Mouse (Mus musculus) kidney, embryonic 14.5 days (tissue): ENCODE measurements around the gene Gpx2. TPM values are rescaled to one million over a fixed set of nuclear protein-coding genes. Genes with fewer than 3 reads are reported as not detected.
A peak's percentile ranks its signal among the peaks of the same experiment; 100 is the strongest.

Source experiments
- ATAC-seq: fragments of 200-750 bp; cut with Nextera tagmentation; 2 replicates; pipeline ENCODE4 v1.8.0; 2017; ENCODE audit warnings: moderate number of reproducible peaks, mild to moderate bottlenecking, moderate TSS enrichment, moderate library complexity; ENCODE audit not compliant: low FRiP score, low TSS enrichment
- H3K27ac ChIP-seq: fragments of 300-500 bp; sonication (generic); 2 replicates; pipeline ENCODE4 v1.5.1; 2014; ENCODE audit warnings: low read depth, mild to moderate bottlenecking, low read length, moderate library complexity, mixed read lengths
- H3K27me3 ChIP-seq: fragments of 300-500 bp; sonication (generic); 2 replicates; pipeline ENCODE4 v1.6.1; 2014; ENCODE audit warnings: mild to moderate bottlenecking, low read length; ENCODE audit not compliant: control insufficient read depth, insufficient read depth
- H3K36me3 ChIP-seq: fragments of 300-500 bp; sonication (generic); 2 replicates; pipeline ENCODE4 v1.6.1; 2014; ENCODE audit warnings: low read length, mixed read lengths; ENCODE audit not compliant: control insufficient read depth, insufficient read depth
- H3K4me1 ChIP-seq: fragments of 300-500 bp; sonication (generic); 2 replicates; pipeline ENCODE4 v1.6.1; 2014; ENCODE audit warnings: low read length, mixed read lengths; ENCODE audit not compliant: control insufficient read depth, insufficient read depth
- H3K4me2 ChIP-seq: fragments of 300-500 bp; sonication (generic); replicated peaks from 2 replicates; pipeline ENCODE4 v1.6.1; 2014; ENCODE audit warnings: low read depth, mild to moderate bottlenecking, low read length
- H3K4me3 ChIP-seq: fragments of 300-500 bp; sonication (generic); 2 replicates; pipeline ENCODE4 v1.5.1; 2014; ENCODE audit warnings: mild to moderate bottlenecking, low read length
- H3K9ac ChIP-seq: fragments of 300-500 bp; sonication (generic); 2 replicates; pipeline ENCODE4 v1.6.1; 2014; ENCODE audit warnings: low read depth, mild to moderate bottlenecking, low read length, moderate library complexity
- H3K9me3 ChIP-seq: fragments of 300-500 bp; sonication (generic); 2 replicates; pipeline ENCODE4 v1.6.1; 2016; ENCODE audit warnings: low read length; ENCODE audit not compliant: control insufficient read depth
- WGBS: fragments of 180-500 bp; shearing (Covaris S2); extraction: QIAGEN DNeasy Blood & Tissue Kit; methylation state at CpG from one replicate; pipeline ENCODE4 v1.1.7; 2014; 5-methylcytosine and 5-hydroxymethylcytosine counted together
- polyA plus RNA-seq: library from polyadenylated mRNA; unstranded; fragments of >200 nt; fragmentation: Nextera tagmentation; extraction: Ambion mirVana; gene quantifications from 2 replicates; pipeline ENCODE4 v1.2.1, GENCODE M21; 2014

The Gpx2 gene
- polyA plus RNA-seq, 1 experiment from 2014 or later: not detected

GRCm38 (mm10) chr12:76813543-76813942 is 18.2 kb upstream of the Gpx2 start:
- Histone ChIP-seq H3K4me3 (no peak overlapping the region), H3K36me3 (no peaks in the 10 kb centered on the region), H3K9ac (no peak overlapping the region), H3K27ac (no peak overlapping the region), H3K9me3 (no peaks in the 10 kb centered on the region), H3K4me2 (no peak overlapping the region), H3K4me1 (no peaks in the 10 kb centered on the region), H3K27me3 (no peaks in the 10 kb centered on the region)
- no peak for ATAC-seq
- WGBS: 70% methylated on average over 10 of the region's 10 CpGs

- ATAC-seq: no peak
- Histone ChIP-seq H3K4me3 (no peak overlapping the region), H3K36me3 (no peaks in the 10 kb centered on the region), H3K9me3 (no peaks in the 10 kb centered on the region), H3K27ac (no peak overlapping the region), H3K27me3 (no peaks in the 10 kb centered on the region), H3K4me1 (no peaks in the 10 kb centered on the region), H3K4me2 (no peak overlapping the region), H3K9ac (no peak overlapping the region)
- WGBS: 96% methylated on average over 4 of the region's 4 CpGs
Measured at GRCm38 (mm10) chr12:76811006-76811405, 15.7 kb upstream of the Gpx2 start.

- no peaks in the 10 kb centered on the region for H3K36me3 ChIP-seq
- H3K27ac ChIP-seq: no peak overlapping the region
- no peaks in the 10 kb centered on the region for H3K9me3 ChIP-seq
- 95% methylated on average over 5 of the region's 5 CpGs for WGBS
- H3K27me3 ChIP-seq: no peaks in the 10 kb centered on the region
- no peak overlapping the region for H3K4me2 ChIP-seq
- no peaks in the 10 kb centered on the region for H3K4me1 ChIP-seq
- no peak overlapping the region for H3K9ac ChIP-seq
- no peak for ATAC-seq
- no peak overlapping the region for H3K4me3 ChIP-seq
Measured at GRCm38 (mm10) chr12:76810491-76810890, 15.1 kb upstream of the Gpx2 start.

DNA sequence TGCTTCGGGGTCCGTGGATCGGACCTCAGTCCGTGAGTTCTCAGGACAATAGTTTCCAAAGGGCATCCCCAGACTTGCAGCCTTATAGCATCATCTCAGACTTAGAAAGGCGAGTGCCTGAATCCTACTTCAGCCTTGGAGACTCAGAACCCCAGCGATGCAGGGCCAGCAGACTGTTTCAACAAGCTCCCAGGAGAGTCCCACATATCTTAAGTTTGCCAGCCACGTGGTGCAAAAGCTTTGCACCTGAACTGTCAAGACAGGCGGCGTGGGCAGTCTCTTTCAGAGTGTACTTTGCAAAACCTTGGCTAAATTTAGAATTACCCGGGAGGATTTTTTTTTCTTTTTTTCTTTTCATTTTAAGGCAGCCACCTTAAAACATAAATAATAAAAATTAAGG is 12.4 kb upstream of the Gpx2 start:
- no peaks in the 10 kb centered on the region for H3K27me3 ChIP-seq
- no peak overlapping the region for H3K9ac ChIP-seq
- no peak overlapping the region for H3K4me2 ChIP-seq
- H3K4me3 ChIP-seq: no peak overlapping the region
- 78% methylated on average over 10 of the region's 10 CpGs for WGBS
- ATAC-seq: no peak
- H3K4me1 ChIP-seq: no peaks in the 10 kb centered on the region
- H3K27ac ChIP-seq: no peak overlapping the region
- no peaks in the 10 kb centered on the region for H3K9me3 ChIP-seq
- H3K36me3 ChIP-seq: no peaks in the 10 kb centered on the region

GRCm38 (mm10) chr12:76805056-76805811 is 9.9 kb upstream of the Gpx2 start:
- no peaks in the 10 kb centered on the region for H3K27me3 ChIP-seq
- H3K9ac ChIP-seq: no peak overlapping the region
- no peak overlapping the region for H3K4me3 ChIP-seq
- no peaks in the 10 kb centered on the region for H3K4me1 ChIP-seq
- H3K36me3 ChIP-seq: no peaks in the 10 kb centered on the region
- no peak overlapping the region for H3K27ac ChIP-seq
- H3K9me3 ChIP-seq: no peaks in the 10 kb centered on the region
- WGBS: 80% methylated on average over 10 of the region's 10 CpGs
- H3K4me2 ChIP-seq: no peak overlapping the region
- ATAC-seq: no peak

DNA sequence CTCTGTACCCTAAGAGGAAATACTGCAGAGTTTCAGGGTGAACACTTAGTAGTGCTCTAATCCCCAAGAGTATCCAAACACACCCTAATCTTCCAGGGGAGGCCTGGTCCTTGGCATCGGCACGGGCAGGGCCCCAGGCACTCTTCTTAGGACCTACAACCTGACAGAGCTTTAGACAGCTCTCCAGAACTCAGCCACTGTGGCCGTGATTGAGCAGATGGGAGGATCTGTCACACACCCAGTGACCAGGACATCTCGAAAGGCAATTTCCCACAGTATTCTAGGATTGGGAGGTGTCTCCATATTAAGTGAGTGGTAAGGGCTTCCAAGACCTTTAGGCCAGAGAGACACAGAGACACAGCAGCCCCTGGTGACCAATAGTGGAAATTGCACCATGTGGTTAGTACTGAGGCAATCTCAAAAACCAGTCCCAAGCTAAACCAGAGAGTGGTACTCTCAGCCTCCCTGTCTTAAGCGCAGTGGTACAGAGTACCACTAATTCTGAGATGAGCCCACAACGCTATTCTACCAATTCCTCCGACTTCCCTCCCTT is 8.4 kb upstream of the Gpx2 start:
- no peaks in the 10 kb centered on the region for H3K9me3 ChIP-seq
- no peak overlapping the region for H3K27ac ChIP-seq
- no peak overlapping the region for H3K9ac ChIP-seq
- no peaks in the 10 kb centered on the region for H3K36me3 ChIP-seq
- no peak overlapping the region for H3K4me2 ChIP-seq
- 52% methylated on average over 7 of the region's 7 CpGs for WGBS
- no peaks in the 10 kb centered on the region for H3K4me1 ChIP-seq
- H3K27me3 ChIP-seq: no peaks in the 10 kb centered on the region
- ATAC-seq: peak; percentile 44; the same call in 1 of the 2 replicates
- no peak overlapping the region for H3K4me3 ChIP-seq

GRCm38 (mm10) chr12:76803028-76803427 is 7.7 kb upstream of the Gpx2 start:
- H3K27me3 ChIP-seq: no peaks in the 10 kb centered on the region
- H3K4me3 ChIP-seq: no peak overlapping the region
- H3K9ac ChIP-seq: no peak overlapping the region
- ATAC-seq: no peak
- H3K27ac ChIP-seq: no peak overlapping the region
- no peak overlapping the region for H3K4me2 ChIP-seq
- WGBS: 91% methylated on average over 10 of the region's 10 CpGs
- no peaks in the 10 kb centered on the region for H3K4me1 ChIP-seq
- no peaks in the 10 kb centered on the region for H3K9me3 ChIP-seq
- no peaks in the 10 kb centered on the region for H3K36me3 ChIP-seq

DNA sequence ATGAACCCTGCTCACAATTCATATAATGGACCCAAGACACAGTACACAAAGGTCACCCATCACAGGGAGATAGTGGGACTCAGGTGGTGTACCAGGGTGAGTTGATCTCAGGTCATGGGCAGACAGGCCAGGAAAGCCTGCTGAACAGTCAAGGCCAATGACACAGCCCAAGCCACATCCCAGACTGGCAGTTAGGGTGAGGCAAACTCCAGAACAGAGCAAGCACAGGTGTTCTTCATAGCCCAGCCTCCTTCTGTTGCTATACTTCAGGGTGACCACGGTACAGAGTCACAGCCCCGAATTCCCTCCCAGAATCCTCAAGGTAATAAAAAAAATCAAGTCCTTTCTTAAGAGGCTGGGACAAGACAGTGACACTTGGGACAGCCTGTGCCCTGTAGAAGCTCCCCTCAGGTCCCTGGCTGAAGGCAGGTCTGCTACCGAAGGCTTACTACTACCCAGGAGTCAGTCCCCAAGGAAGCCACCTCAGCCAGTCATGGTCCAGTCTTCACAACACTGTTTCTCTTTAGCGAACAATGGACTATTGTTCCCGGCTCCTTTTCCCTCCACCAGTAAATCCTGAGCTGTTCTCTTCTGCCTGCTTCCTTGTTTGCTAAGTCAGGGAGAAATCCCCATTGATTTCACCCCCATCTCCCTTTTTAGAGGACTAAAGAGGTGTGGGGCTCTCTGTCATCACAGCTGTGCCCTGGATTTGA is 2.8 kb upstream of the Gpx2 start:
- Histone ChIP-seq H3K9ac (no peak overlapping the region), H3K4me3 (no peak overlapping the region), H3K27me3 (no peaks in the 10 kb centered on the region), H3K4me1 (no peaks in the 10 kb centered on the region), H3K9me3 (no peaks in the 10 kb centered on the region), H3K27ac (no peak overlapping the region), H3K36me3 (no peaks in the 10 kb centered on the region), H3K4me2 (no peak overlapping the region)
- 68% methylated on average over 5 of the region's 5 CpGs for WGBS
- ATAC-seq: no peak

- no peak overlapping the region for H3K4me3 ChIP-seq
- no peak overlapping the region for H3K27ac ChIP-seq
- no peak for ATAC-seq
- H3K4me2 ChIP-seq: no peak overlapping the region
- no peak overlapping the region for H3K9ac ChIP-seq
- 88% methylated on average over 7 of the region's 7 CpGs for WGBS
- H3K36me3 ChIP-seq: no peaks in the 10 kb centered on the region
- H3K27me3 ChIP-seq: no peaks in the 10 kb centered on the region
- H3K4me1 ChIP-seq: no peaks in the 10 kb centered on the region
- no peaks in the 10 kb centered on the region for H3K9me3 ChIP-seq
Measured at GRCm38 (mm10) chr12:76796938-76797539, 1.7 kb upstream of the Gpx2 start.
